Mouse (Mus musculus): ENCODE measurements around the gene Cbarp.

Gene Cbarp

GRCm38 (mm10) chr10:80157141-80157929 lies 16.7 kb upstream of the Cbarp start:
- ATAC-seq (ENCODE audit: low TSS enrichment): 0 out of 2 replicates have a peak, but pooled peaks have one; percentile 0

DNA sequence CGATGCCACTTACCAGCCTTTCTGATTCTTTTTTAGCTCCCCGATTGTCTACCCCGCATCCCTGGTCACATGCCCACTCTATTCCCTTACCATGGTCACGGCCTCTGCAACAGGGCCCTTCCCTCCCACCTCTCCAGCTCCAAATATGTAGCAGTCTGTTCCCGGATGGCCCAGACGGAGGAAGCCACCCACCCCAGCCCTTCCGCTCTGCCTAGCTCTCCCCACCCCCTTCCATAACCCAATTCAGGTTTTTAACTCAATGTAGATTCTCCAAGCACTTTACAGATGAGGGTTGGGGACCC lies 16.1 kb upstream of the Cbarp start:
- ATAC-seq (ENCODE audit: low TSS enrichment): no peak

DNA sequence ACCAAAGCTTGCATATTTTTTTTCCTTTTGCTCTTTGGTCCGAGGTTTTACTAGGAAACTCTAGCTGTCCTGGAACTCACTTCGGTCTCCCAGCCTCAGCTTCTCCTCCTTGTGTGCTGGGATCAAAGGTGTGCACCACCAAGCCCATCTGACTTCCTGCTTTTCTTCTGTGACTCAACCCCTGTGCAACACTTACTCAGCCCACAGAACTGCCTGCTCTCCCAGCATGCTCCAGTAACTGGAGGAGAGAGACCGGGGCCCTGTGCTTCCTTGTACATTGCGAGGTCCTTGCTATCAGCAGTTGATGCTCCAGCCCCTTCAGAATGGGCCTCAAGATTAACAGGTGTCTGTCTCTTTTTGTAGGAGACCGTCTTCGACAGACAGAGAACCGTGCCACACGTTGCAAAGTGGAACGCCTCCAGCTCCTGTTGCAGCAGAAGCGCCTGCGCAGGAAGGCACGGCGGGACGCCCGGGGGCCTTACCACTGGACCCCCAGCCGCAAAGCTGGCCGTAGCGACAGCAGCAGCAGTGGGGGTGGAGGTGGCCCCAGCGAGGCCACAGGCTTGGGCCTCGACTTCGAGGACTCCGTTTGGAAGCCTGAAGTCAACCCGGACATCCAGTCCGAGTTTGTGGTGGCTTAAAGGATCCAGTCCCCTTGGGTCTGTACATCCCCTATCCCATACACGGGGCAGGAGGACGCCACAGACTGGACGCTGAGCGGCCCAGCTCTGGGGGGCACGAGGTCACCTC lies 15.5 kb upstream of the Cbarp start:
- ATAC-seq (ENCODE audit: low TSS enrichment): no peak

DNA sequence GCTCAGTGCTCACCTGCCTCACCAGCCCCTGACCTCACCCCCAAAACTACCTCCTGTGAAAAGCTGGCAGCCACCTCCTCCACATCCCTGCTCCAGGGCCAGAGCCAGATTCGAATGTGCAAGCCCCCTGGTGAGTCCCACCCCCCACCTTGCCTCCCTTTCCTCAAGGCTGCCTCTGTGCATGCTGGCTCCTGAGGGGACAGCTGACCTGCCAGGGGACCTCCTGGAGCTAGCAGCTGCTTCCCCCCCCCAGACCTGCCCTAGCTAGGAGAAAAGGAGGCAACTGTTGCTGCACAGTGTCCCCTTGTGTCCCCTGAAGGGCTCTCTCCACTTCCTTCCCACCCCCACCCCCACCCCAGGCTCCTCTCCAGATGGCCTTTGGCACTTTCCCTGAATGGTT lies 14.6 kb upstream of the Cbarp start:
- no peak for ATAC-seq (ENCODE audit: low TSS enrichment)

- ATAC-seq (ENCODE audit: low TSS enrichment): no peak
These were observed 13.7 kb upstream of the Cbarp start for GRCm38 (mm10) chr10:80154384-80154783.

DNA sequence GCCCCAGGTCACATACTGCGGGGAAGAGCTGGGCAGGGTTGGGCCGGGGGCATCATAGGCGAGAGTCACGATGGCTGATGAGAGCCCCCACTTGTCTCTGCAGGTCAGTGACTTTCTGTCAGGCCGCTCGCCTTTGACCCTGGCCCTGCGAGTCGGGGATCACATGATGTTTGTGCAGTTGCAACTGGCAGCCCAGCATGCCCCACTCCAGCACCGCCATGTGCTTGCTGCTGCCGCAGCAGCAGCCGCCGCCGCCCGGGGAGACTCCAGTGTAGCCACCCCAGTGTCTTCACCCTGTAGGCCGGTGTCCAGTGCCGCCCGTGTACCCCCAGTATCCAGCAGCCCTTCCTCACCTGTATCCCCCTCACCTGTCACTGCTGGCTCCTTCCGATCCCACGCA lies 13.1 kb upstream of the Cbarp start:
- no peak for ATAC-seq (ENCODE audit: low TSS enrichment)

DNA sequence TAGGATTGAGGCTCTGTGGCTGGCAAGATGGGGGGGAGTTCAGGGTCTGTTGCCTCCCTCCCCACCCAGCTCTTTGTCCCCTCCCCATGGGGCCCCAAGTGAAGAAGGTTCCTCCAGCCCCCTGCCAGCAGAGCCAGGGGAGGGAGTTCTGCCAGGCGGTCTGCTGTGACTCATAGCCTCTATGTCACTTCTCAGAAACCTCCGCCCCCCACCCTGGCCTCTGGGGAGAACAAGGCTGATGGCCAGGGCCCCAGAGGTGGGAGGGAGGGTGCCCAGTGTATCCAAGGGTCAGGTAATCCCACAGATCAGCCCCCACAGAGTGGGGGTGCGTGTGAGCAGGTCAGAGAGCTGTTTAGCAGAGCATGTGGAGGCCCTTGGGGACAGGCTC lies 12.2 kb upstream of the Cbarp start:
- no peak for ATAC-seq (ENCODE audit: low TSS enrichment)

- 0 out of 2 replicates have a peak, but pooled peaks have one; percentile 1 for ATAC-seq (ENCODE audit: low TSS enrichment)
These were observed 11.6 kb upstream of the Cbarp start for GRCm38 (mm10) chr10:80152071-80152872.

DNA sequence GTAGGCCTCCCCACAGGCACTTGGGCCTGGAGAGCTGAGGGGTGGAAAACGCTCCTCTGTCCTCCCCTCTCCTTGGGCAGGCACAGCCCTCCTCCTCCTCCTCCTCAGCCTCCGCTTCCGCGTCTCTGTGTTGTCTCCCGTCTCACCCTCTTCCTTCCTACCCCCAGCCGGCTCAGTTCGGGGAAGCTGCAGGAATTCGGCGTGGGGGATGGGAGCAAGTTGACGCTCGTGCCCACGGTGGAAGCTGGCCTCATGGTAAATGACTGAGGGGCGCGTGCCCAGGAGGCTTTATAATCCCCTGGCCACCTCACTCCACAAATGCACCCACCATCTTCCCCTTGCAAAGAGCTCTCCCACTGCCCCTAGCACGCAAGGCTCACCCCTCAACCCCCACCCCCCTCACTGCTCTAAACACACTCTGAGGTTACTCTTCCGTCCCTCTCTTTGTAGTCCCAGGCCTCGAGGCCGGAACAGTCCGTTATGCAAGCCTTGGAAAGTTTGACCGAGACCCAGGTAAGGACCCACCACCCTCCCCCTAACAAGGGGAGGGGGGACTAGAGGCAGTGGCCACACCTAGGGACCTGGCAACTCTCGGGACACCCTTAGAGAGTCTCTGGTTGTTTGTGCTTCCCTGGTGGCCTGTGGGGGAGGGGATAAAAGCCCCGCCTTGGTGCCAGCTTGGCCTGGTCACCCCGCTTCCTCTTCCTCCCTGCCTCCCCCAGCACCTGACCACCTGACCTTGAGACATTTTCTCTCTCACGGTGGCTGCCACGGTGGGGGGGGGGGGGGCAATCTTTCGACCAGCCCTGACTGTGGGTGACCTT lies 10.8 kb upstream of the Cbarp start:
- no peak for ATAC-seq (ENCODE audit: low TSS enrichment)

DNA sequence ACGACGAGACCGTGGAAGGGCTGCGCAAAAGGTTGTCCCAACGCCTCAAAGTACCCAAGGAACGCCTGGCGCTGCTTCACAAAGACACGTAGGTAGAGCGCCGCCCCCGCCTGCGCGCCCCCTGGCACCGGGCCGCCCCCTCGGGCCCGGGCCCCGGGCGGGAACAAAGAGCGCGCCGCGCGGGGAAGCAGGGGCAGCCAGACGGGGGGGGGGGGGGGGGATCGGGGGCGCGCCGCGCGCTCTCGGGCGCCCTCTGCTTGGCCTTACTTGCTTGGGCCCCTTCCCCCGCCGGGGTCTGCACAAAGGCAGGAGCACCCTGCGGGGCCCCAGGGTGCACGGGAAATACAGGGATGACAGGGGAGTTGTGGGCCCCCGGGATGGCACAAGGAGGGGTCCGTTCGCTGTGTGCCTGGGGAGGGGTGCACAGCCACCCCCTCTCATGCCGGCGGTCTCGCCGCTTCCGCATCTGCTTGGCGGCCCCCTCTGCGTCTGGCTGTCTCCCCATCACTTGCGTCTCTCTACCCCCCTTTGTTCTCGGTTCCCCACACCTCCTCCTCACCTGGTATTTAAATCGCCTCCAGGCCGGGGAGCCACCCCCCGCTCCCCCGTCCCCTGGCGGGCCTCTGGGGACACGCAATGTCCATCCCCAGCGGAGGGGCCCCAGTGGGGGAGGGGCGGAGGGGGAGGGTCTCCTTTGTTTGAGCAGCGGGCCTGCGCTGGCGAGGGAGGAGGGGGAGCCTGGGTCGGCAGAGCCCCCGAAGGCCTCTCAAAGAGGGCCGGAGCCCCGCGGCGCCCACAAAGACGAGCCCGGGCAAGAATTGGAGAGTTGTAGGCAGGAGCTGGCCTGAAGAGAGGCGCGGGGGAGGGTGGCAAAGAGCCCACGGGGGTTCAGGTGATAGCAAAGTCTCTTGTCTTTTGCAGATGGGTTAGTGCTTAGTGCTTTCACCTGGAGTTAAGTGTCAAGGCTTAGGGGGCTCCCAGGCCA lies 9.9 kb upstream of the Cbarp start:
- no peak for ATAC-seq (ENCODE audit: low TSS enrichment)

DNA sequence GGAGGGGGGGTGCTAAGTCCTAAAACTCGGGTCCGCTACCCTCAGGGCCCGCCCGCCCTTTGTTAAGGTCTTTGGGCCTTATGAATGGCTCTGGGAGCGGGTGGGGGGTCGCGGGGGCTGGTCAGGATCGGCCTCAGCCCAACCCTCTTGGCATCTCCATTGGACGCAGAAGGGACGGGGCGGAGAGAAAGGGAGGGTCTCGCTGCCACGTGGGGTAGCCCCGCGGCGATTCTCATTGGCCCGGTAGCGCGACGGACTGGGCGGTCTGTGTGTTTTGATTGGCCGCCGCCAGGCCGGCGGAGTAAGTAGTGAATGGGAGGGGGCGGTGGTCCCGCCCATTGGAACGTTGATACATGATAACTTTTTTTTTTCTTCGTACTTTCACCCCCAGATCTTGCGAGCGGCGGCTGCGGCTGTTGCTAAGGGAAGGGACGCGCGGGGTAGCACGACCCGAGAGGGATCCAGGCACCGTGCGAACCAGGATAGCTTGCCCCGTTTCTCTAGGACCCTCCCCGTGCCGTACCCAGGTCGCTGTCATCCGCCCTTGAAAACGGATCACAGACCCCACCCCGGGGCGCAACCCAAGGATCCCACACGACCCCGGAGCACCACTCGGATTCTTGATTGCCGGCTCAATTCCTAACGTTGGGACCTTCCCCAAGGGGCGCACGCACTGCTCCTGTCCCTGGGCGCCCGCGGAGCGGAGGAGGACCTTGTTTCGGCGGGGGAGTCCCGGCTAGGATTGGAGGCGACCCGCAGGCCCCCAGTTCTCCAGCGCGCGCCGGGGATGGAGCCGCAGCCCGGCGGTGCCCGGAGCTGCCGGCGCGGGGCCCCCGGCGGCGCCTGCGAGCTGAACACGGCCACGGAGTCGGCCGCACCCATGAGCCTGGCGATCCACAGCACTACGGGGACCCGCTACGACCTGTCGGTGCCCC lies 8.9 kb upstream of the Cbarp start:
- ATAC-seq (ENCODE audit: low TSS enrichment): peak; percentile 51

- ATAC-seq (ENCODE audit: low TSS enrichment): peak; percentile 25
These were observed 8.1 kb upstream of the Cbarp start for GRCm38 (mm10) chr10:80148610-80149290.

GRCm38 (mm10) chr10:80147719-80148601 lies 7.3 kb upstream of the Cbarp start, which contains the start of gene Midn:
Midn (plus strand) TSS chr10:80148272.
- ATAC-seq (ENCODE audit: low TSS enrichment): peak; percentile 4; the same call in 1 of the 2 replicates

- ATAC-seq (ENCODE audit: low TSS enrichment): no peak
These were observed 6.6 kb upstream of the Cbarp start for GRCm38 (mm10) chr10:80147146-80147718.

GRCm38 (mm10) chr10:80146568-80147011 lies 6.0 kb upstream of the Cbarp start:
- ATAC-seq (ENCODE audit: low TSS enrichment): no peak

GRCm38 (mm10) chr10:80145896-80146295 lies 5.3 kb upstream of the Cbarp start:
- no peak for ATAC-seq (ENCODE audit: low TSS enrichment)

All from frontal cortex, adult (tissue).